Mouse (Mus musculus): ENCODE results near the gene 4930469K13Rik.

4930469K13Rik gene

DNA sequence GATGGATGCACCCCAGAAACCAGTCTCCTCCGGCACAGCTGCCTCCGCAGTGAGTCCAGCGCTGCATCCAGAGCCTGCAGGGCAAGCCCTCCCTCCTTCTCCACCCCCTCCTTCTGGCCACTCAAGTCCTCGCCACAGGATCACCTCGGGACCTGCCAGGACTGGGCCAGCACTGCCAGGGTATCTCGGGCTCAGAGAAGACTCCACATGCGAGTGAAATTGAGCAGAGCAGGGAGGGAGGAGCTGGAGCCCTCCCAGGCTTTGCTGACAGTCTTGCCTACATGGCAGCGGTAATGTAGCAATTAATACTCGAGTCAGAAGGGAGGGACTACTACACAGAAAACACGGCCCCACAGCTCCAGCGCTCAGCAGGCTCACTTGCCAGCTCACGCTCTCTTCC lies 105.4 kb downstream of the 4930469K13Rik start, which contains the start of gene Kcnip1:
Gene Kcnip1, minus strand, starts transcription at position 215 of the 400 bp plus-strand sequence.
- DNase-seq (ENCODE audit: low read depth, low spot score), result no peak

DNA sequence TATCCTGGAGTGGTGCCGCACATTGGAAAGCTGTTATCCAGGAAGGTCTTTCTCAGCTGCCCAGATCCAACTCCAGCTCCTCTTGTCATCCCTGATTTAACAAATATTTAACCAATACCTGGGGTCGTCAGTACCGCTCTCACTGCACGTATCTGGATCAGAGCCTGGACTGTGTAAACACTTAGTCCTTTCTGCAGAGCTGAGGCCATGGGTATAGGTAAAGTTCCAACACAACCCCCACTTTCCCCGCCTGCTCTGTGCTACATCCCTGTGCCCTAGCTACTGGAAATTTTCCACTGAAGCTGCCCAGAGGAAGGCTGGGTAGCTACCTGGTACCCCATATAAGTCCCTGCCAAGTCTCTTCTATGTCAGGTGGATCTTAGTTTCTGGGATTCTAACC lies 108.4 kb downstream of the 4930469K13Rik start:
- DNase-seq (ENCODE audit: low read depth, low spot score), result no peak

DNA sequence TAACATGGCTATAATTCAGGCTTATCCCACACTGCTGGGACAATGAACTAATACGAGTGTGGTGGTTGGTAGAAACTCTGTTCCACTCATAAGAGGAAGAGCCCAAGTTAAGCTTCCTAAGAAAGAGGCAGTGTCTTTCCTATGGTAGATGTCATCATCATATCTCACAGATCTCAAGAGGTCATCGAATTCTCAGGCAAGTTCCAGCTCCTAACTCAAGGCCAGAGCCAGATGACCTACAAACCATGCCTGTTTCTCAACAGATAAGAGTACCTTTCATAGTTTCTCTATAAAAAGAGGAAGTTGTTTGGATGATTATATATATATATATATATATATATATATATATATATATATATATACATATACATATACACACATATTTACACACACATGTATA lies 111.8 kb downstream of the 4930469K13Rik start:
- no peak for DNase-seq (ENCODE audit: low read depth, low spot score)

DNA sequence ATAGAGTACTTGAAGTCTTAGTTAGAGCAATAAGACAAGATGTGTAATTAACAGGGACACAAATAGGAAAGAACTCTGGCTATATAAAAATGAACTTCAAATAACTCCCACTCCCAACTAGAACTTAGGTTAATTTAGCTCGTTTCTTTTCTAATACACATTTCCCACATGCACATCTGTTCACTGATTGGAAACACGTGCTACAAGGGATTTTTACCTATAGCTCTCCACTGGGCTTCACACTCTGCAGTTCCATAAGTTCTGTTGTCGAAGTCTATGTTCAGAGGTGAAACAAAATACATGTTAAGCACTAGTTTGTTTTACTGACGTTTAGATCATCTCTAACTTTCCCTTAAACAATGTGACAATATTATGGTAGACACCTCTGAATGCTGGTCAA lies 118.2 kb downstream of the 4930469K13Rik start:
- no peak for DNase-seq (ENCODE audit: low read depth, low spot score)

DNA sequence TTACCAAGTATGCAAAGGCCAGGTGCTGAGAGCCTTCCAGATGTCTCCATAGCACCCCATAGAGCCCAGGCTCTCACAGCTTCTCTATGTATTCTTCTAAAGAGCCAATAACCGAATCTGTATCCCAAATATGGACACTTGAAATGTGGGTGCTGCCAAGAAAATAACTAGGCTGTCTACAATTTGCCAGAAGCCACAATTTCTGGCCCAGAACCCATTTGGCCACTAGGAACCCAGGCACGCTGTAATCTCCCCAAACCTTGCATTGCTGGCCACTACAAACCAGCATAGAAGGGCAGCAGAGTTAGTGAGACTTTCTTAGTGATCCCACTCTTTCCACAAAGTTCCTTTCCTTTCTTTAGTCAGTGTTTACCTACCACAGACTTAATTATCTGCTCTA lies 123.2 kb downstream of the 4930469K13Rik start:
- no peak for DNase-seq (ENCODE audit: low read depth, low spot score)

DNA sequence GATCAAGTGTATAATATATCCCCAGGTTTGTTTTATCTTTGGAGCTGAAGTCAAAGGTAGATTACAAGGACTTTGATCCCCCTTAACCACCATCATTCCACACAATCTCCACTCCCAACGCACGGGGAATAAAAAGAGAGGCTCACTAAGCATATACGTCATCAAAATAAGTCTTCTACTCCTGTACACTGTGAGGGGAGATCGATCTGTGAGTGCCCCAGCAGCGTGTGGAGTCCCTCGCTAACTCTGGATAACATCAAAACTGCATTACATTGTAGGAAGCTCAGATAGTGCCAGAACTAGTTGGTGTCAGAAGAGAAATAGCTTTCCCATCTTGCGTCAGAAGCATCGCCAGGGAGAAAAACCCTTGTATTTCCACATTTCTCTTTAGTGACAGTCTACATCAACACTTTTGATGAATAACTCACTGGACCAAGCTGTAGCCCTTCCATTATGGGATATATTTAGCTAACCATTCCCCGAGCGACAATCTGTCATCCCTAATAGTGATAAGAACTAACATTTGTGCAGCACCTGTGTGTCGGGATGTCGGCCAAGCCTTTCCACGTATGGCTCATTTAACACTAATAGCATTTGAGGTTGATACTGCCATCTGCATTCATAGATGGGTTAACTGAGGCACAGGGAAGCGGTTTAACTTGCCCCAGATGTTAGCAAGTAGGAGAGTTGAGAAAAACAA lies 123.9 kb downstream of the 4930469K13Rik start:
- no peak for DNase-seq (ENCODE audit: low read depth, low spot score)

DNA sequence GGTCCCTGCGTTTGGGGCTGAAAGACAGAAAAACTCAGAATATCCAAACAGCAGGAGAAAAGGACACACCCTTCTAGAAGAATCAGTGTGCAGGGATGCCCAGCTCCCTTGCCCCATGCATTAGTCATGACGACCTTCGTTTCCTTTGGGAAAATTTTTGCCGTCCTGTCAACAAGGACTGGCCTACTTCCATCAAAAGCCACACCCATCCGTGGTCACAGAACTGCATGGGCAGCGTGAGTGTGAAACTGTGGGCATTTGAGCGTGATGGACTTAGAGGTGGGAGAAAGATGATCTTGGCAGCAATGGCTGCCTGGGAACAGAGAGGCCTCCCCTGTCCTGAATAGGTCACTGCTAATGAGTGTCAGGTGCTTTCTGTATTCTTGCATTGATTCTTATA lies 126.2 kb downstream of the 4930469K13Rik start:
- no peak for DNase-seq (ENCODE audit: low read depth, low spot score)

DNA sequence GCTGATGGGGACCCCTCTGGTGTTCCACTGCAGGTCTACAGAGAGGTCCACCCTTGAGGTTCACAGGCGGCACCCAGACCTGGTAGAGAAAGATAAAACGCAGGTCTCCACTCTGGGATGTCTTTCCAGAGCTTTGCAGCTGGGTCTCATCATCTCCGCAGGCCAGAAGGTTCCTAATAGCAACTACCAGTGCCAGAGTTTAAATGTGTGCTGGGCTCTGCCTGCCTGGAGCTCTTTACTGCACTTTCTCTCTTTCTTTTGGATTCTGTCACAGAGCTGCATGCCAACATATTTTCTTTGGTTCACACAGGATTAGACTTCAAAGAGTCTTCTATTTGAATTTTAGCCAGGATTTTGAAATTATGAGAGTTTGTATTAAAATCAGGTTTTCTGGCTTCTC lies 129.2 kb downstream of the 4930469K13Rik start:
- no peak for DNase-seq (ENCODE audit: low read depth, low spot score)

DNA sequence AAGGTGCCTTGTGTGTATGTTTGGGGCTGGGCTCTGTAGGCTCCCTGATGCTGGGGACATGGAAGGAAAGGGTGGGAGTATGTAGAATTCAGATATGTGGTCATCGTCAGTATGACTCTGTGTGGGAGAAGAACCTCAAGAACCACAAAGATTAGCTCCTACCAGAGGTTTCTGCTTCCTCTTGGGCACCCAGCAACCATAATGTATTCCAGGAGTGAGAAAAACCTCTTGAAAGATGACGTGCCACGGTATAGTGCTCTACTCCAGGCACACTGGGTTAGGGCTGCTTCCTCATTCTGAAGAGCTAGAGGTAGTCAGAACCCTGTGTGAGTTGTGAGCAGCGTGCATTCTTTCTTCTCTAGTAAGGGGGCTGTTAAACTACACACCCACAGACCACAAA lies 130.6 kb downstream of the 4930469K13Rik start:
- DNase-seq (ENCODE audit: low read depth, low spot score), result peak; percentile 42

DNA sequence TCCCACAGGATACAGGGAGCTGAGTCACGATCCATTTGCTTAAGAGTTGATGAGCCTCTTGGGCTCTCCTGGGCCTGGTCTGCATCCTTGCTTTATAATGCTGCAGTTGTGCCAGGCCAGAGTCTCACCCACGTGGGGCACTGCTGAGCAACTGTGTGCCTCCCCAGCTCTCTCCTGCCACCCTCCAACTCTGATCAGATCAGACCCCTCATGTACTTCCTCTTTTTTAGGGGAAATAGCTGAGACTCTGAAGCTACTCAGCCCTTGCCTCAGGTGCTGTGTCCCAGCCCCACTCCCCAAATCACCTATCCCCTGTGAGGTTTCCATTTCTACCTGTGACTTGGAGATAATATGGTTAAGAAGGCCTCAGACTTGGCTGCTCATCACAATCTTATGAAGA lies 133.0 kb downstream of the 4930469K13Rik start:
- no peak for DNase-seq (ENCODE audit: low read depth, low spot score)

DNA sequence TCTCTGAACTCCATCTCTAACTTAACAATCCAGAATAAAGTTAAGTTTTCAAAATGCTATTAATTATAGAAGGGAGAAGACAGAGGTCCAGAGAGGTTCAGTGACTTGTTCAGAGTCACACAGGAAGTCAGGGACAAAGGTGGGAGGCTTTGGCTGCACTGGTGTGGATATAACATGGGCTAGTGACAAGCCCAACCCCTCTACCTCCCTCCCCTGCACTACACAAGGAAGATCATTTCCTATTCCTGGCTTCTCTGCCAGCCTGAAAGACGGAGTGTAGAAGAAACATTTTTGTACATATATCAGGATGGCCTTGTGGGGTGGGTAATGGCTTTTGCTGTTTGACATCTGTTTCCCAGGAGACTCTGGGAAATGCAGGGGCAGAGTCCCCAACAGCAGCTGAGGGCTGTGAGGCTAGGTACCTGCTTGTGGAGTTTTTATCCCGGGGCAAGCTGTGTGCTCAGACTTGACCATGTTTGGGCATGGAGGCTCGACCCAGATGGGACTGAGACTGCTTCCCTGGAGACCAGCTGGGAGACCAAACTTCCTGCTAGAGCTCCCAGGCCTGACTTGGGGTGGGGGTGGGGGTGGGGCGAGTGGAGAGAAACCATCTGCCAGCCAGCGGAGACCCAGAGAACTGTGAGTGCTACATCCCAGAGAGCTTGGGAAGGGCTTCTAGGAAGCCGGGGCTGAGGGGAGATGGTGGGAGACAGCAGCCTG lies 135.5 kb downstream of the 4930469K13Rik start, which contains the start of gene Kcnmb1:
Gene Kcnmb1, plus strand, starts transcription at position 326 of the 720 bp plus-strand sequence.
- DNase-seq (ENCODE audit: low read depth, low spot score), result no peak

DNA sequence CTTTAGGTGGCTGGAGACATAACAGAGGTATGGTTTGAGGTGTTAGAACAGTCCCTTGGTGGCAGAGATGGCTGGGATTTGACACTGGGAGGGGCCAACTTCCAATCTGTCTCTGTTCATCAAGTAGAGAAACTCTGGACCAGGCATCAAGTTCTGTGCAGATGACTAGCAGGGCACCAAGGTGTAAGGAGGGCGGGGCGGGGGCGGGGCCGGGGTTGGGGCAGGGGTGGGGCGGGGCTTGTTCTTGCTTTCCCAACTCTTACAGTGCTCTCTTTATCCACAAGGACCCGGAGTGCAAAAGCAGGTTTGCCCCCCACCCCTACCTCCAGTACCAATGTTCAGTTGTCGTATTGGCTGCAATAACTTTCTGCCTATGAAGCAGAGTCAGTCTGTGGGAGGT lies 136.2 kb downstream of the 4930469K13Rik start:
- DNase-seq (ENCODE audit: low read depth, low spot score), result no peak

DNA sequence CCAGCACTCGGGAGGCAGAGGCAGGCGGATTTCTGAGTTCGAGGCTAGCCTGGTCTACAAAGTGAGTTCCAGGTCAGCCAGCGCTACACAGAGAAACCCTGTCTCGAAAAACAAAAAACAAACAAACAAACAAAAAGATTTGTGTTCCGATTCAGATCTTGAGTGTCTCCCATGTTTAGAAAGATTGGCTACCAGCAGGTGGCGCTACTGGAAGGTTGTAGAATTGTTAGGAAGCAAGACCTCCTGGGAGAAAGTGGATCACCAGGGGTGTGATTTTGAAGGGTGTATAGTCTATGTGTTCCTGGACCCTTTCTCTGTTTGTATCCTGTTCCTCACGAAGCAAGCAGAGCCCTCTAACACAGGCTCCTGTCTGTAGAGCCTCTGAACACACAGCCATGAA lies 139.6 kb downstream of the 4930469K13Rik start:
- peak; percentile 55 for DNase-seq (ENCODE audit: low read depth, low spot score)

DNA sequence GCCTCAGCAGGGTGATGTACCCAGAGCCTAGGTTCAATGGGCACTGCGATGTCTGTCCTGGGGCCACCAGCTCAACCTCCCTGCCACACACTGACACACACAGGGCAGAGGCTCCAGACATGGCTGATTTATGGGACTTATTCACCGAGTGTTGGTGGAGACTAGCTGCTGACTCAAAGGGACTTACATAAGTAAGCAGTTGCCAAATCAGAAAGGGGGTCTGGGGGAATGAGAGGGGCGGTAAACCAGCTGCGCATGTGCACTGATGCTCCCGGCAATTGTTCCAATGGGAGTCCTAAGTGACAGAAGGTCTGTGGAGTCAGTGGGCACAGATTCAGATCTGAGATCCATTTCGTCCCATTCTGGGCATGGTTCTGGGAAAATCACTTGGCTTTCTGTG lies 140.8 kb downstream of the 4930469K13Rik start:
- DNase-seq (ENCODE audit: low read depth, low spot score), result no peak

DNA sequence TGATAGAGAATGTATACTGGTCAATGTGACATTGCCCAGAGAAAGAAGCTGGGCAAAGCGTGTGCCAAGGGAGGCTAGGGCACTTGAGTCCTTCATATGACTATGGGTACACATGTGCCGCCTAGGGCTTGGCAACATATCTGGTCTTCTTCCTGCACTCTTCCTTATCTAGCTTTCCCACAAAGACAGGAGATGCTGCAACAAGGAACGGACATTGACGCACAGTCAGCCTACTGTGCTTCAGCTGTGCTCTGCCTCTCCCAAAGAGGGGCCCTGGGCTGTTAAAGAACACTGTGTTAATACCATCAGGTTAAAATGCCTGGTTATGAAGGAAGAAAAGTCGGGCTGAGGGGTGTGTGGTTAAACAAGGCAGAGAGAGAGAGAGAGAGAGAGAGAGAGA lies 141.7 kb downstream of the 4930469K13Rik start:
- no peak for DNase-seq (ENCODE audit: low read depth, low spot score)

DNA sequence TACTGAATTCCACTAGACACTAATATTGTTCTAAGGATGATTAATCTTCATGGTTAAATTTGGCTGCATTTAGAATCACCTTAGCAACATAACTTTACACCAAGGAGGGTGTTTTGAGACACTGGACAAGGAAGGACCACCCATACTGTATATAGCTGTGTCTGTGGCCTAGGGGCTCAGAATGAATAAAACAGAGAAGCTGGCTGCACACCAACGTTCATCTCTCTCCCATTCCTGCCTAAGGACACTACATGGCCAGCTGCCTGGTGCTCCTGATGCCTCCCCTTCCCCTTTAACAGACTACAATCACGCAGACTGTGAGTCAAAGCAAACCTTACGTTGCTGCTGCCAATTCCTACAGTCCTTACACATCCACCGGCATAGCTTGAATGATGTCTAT lies 142.4 kb downstream of the 4930469K13Rik start:
- no peak for DNase-seq (ENCODE audit: low read depth, low spot score)

DNA sequence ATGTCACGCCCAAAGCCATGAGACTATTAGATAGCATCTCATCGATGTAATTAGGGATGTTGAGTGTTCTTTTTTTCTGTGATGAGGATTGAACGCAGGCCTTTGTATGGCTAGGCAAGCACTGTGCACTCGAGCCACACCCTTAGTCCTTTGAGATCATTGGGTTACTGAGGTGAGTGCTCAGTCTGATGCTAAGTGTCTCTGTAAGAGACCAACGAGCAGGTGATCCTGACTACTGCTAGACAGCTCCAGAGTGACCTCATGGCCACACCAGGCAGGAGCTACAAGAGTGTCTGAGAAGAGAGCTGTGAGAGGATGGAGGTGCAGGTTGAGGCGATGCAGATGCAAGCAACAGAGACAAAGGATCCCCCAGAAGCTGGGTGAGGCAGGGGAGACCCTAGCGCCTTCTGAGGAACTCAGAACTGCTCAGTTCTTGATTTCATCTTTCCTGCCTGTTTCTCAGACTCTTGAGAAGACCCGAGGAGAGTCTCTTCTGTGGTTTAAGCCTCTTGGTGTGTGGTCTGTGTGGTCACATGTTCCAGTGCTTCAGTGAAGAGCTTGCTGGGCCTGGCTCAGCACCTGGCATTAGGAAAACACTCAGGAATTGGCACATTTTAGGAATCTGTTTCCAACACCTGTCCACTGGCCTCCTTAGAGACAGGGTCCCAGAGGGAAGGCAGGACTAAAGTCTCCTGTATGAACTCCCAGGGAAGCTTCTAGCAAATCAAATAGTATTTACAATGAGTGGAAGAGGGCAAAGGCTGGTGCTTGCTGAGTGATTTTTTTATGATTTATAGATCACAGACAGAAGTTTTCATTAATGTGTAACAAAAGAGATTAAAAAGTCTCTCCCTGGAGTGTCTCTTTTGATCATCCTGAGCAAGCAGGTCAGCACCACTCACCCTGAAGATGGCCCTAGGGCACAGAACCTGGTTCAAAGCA lies 146.4 kb downstream of the 4930469K13Rik start:
- DNase-seq (ENCODE audit: low read depth, low spot score), result no peak

DNA sequence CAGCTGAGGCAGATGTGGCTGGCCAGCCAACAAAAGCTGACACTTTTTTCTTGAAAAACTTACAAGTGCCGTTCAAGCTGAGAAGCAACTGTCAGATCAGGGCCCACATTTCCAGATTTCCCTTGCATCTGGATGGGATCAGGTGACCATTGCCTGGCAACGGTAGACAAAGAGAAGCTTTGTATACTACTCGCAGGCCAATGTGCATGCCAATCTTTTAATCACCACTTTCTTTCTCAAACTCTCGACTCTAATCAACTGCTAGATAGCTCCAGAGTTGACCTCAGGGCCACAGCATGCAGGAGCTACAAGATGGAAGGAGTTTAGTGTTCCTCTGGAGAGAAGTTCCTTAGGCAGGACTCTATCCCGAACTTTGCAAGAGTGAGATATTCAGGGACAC lies 147.2 kb downstream of the 4930469K13Rik start:
- DNase-seq (ENCODE audit: low read depth, low spot score), result no peak

DNA sequence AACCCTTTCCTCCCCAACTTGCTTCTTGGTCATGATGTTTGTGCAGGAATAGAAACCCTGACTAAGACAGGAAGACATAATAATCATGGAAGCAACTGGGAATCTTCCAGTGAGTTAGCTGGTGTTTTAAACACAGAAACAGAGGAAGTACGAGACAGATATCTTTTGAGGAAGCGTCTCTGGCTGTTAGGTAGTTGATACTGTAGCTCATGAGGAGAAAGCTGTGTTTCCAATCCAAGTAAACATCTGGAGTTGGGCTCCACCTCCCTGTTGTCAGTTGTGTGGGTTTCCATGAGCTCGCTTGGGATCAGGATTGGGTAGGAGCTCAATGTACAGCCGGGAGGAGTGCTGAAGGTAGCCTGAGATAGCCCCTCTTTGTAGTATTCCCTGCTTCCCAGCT lies 151.9 kb downstream of the 4930469K13Rik start:
- DNase-seq (ENCODE audit: low read depth, low spot score), result no peak

DNA sequence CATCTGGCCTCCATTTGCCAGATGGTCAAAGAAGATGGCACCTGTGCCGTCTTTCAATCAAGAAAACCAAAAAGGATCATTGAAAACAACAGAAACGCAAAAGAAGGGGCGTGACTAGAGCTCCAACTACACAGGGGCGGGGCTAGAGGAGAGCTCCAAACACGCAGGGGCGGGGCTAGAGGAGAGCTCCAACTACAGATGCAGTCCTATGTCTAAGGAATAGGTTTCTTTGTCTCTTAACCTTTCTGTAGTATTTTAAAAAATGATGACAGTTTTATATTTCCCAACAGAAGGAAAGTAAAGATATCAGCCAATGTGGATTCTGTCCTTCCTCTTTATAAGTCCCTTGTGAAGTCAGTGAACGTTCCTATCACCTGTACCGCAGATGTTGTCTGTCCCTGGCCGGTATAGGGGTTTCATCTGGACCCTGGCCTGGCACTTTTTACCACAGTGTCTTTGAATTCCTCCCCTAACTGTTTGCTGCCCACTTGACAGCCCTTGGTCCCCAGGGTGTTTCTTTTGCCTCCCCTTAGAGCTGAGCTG lies 153.5 kb downstream of the 4930469K13Rik start:
- DNase-seq (ENCODE audit: low read depth, low spot score), result no peak

DNA sequence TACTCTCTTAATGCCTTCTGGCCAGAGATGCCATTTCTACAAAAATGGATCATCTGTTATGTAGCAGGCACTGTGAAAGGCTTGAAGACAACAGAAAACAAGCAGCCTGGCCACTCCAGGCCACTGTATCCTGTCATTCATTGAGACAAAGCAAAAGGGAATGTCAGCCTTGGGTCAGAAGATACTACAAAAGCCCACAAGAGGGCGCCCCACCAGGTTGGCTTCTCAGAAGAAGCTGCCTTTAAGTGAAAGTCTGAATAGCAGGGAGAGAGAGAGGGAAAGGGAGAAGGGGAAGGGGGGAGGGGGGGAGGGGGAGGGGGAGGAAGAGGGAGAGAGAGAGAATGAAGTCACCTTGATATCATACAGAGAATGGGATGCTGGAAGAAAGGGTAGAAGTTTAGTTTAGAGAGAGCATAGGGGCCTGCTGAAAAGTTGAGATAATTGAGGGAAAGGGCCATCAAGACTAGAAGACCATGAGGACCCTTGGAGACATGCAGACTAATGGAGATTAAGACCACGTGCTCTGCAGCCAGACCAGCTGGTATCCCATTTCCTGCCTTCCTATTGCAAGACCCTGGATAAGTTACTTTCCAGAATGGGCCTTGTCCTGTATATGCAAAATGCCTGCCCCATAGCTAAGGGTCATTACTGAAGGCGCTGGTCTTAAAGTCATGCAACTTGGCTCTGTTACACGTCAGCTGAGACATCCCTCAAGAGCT lies 154.1 kb downstream of the 4930469K13Rik start:
- DNase-seq (ENCODE audit: low read depth, low spot score), result peak; percentile 64

Data from CD4-positive helper T cell, adult 2 months (primary cell).